Mouse (Mus musculus) stomach, embryonic 14.5 days (tissue): ENCODE results near the gene Gm10722. TPM values are rescaled to one million over a fixed set of nuclear protein-coding genes. Genes with fewer than 3 reads are reported as not detected.
"Not testable (repeated sequence)": the region's sequence is repeated elsewhere in the genome, so short reads cannot be mapped to it uniquely, and the experiment has no call there.

ENCODE experiments used
- ATAC-seq: fragments of 200-750 bp; cut with Nextera tagmentation; 2 replicates; pipeline ENCODE4 v1.8.0; 2017; ENCODE audit warnings: low read depth, moderate TSS enrichment; ENCODE audit not compliant: insufficient number of reproducible peaks, insufficient read depth, low FRiP score
- H3K27ac ChIP-seq: fragments of 300-500 bp; sonication (generic); 2 replicates; pipeline ENCODE4 v1.5.1; 2014; ENCODE audit warnings: mild to moderate bottlenecking, low read length, moderate library complexity, mixed read lengths
- H3K27me3 ChIP-seq: fragments of 300-500 bp; sonication (generic); 2 replicates; pipeline ENCODE4 v1.6.1; 2014; ENCODE audit warnings: low read length, control low read depth, mixed read lengths; ENCODE audit not compliant: control insufficient read depth, insufficient read depth
- H3K36me3 ChIP-seq: fragments of 300-500 bp; sonication (generic); 2 replicates; pipeline ENCODE4 v1.6.1; 2014; ENCODE audit warnings: mild to moderate bottlenecking, control low read depth, low read length, moderate library complexity, mixed read lengths; ENCODE audit not compliant: control insufficient read depth, insufficient read depth
- H3K4me1 ChIP-seq: fragments of 300-500 bp; sonication (generic); 2 replicates; pipeline ENCODE4 v1.6.1; 2014; ENCODE audit warnings: low read length, control low read depth, mixed read lengths; ENCODE audit not compliant: control insufficient read depth, insufficient read depth
- H3K4me2 ChIP-seq: fragments of 300-500 bp; sonication (generic); replicated peaks from 2 replicates; pipeline ENCODE4 v1.6.1; 2014; ENCODE audit warnings: low read depth, low read length, control low read depth
- H3K4me3 ChIP-seq: fragments of 300-500 bp; sonication (generic); 2 replicates; pipeline ENCODE4 v1.5.1; 2014; ENCODE audit warnings: low read depth, low read length, control low read depth
- H3K9ac ChIP-seq: fragments of 300-500 bp; sonication (generic); replicated peaks from 2 replicates; pipeline ENCODE4 v1.6.1; 2014; ENCODE audit warnings: low read depth, mild to moderate bottlenecking, control low read depth, low read length, moderate library complexity, mixed read lengths
- H3K9me3 ChIP-seq: fragments of 300-500 bp; sonication (generic); 2 replicates; pipeline ENCODE4 v1.6.1; 2016; ENCODE audit warnings: low read depth, low read length, control low read depth; ENCODE audit not compliant: control insufficient read depth
- WGBS: fragments of 180-500 bp; shearing (Covaris S2); extraction: QIAGEN DNeasy Blood & Tissue Kit; methylation state at CpG from one replicate; pipeline ENCODE4 v1.1.7; 2014; 5-methylcytosine and 5-hydroxymethylcytosine counted together
- polyA plus RNA-seq: library from polyadenylated mRNA; unstranded; fragments of >200 nt; fragmentation: Nextera tagmentation; extraction: Ambion mirVana; gene quantifications from 2 replicates; pipeline ENCODE4 v1.2.1, GENCODE M21; 2014

Gene Gm10722
- polyA plus RNA-seq, 1 experiment from 2014 or later = not detected

GRCm38 (mm10) chr9:3023312-3023984, 22.7 kb downstream of the Gm10722 start, which contains the start of gene Gm10718:
Gene Gm10718 (plus strand): TSS chr9:3023547.
- not testable (repeated sequence) for H3K9me3 ChIP-seq, H3K4me2 ChIP-seq, H3K27me3 ChIP-seq, H3K4me3 ChIP-seq, H3K36me3 ChIP-seq, H3K27ac ChIP-seq, H3K4me1 ChIP-seq, H3K9ac ChIP-seq, ATAC-seq
- 71% methylated on average over 9 of the region's 13 CpGs for WGBS

- not testable (repeated sequence) for H3K27ac ChIP-seq, H3K36me3 ChIP-seq, H3K4me3 ChIP-seq, ATAC-seq, H3K27me3 ChIP-seq, H3K4me1 ChIP-seq, H3K4me2 ChIP-seq, H3K9me3 ChIP-seq, H3K9ac ChIP-seq
- 67% methylated on average over 15 of the region's 16 CpGs for WGBS
Observed at GRCm38 (mm10) chr9:3023985-3024648, 23.4 kb downstream of the Gm10722 start.

DNA sequence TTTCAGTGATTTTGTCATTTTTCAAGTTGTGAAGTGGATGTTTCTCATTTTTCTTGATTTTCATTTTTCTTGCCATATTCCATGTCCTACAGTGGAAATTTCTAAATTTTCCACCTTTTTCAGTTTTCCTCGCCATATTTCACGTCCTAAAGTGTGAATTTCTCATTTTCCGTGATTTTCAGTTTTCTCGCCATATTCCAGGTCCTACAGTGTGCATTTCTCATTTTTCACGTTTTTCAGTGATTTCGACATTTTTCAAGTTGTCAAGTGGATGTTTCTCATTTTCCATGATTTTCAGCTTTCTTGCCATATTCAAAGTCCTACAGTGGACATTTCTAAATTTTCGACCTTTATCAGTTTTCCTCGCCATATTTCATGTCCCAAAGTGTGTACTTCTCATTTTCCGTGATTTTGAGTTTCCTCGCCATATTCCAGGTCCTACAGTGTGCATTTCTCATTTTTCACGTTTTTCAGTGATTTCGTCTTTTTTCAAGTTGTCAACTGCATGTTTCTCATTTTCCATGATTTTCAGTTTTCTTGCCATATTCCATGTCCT, 24.3 kb downstream of the Gm10722 start, which contains the start of gene Gm10717:
TSS of gene Gm10717 (plus strand) at position 506 of the 556 bp plus-strand sequence.
- H3K4me2 ChIP-seq, H3K36me3 ChIP-seq, H3K9ac ChIP-seq, H3K27me3 ChIP-seq, H3K9me3 ChIP-seq, H3K4me1 ChIP-seq, ATAC-seq, H3K27ac ChIP-seq, H3K4me3 ChIP-seq: not testable (repeated sequence)
- WGBS = 73% methylated on average over 12 of the region's 12 CpGs

DNA sequence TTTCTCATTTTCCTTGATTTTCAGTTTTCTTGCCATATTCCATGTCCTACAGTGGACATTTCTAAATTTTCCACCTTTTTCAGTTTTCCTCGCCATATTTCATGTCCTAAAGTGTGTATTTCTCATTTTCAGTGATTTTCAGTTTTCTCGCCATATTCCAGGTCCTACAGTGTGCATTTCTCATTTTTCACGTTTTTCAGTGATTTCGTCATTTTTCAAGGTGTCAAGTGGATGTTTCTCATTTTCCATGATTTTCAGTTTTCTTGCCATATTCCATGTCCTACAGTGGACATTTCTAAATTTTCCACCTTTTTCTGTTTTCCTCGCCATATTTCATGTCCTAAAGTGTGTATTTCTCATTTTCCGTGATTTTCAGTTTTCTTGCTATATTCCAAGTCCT, 24.9 kb downstream of the Gm10722 start:
- ATAC-seq = not testable (repeated sequence)

DNA sequence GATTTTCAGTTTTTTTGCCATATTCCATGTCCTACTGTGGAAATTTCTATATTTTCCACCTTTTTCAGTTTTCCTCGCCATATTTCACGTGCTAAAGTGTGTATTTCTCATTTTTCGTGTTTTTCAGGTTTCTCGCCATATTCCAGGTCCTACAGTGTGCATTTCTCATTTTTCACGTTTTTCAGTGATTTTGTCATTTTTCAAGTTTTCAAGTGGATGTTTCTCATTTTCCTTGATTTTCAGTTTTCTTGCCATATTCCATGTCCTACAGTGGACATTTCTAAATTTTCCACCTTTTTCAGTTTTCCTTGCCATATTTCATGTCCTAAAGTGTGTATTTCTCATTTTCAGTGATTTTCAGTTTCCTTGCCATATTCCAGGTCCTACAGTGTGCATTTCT, 25.4 kb downstream of the Gm10722 start:
- not testable (repeated sequence) for H3K4me2 ChIP-seq, H3K4me3 ChIP-seq, H3K27ac ChIP-seq, H3K4me1 ChIP-seq, H3K9ac ChIP-seq, H3K9me3 ChIP-seq, H3K27me3 ChIP-seq, ATAC-seq, H3K36me3 ChIP-seq
- WGBS = 70% methylated on average over 5 of the region's 5 CpGs

More for the DNA sequence above, 24.9 kb downstream of the Gm10722 start:
- 63% methylated on average over 4 of the region's 6 CpGs for WGBS
- not testable (repeated sequence) for H3K27ac ChIP-seq, H3K4me1 ChIP-seq, H3K27me3 ChIP-seq, H3K36me3 ChIP-seq, H3K9ac ChIP-seq, H3K4me2 ChIP-seq, H3K4me3 ChIP-seq, H3K9me3 ChIP-seq

- not testable (repeated sequence) for ATAC-seq, H3K9me3 ChIP-seq, H3K4me1 ChIP-seq, H3K4me3 ChIP-seq, H3K27ac ChIP-seq, H3K36me3 ChIP-seq, H3K4me2 ChIP-seq, H3K27me3 ChIP-seq, H3K9ac ChIP-seq
- WGBS = 61% methylated on average over 9 of the region's 9 CpGs
Observed at GRCm38 (mm10) chr9:3026741-3027140, 26.0 kb downstream of the Gm10722 start.

GRCm38 (mm10) chr9:3027200-3027599, 26.5 kb downstream of the Gm10722 start:
- 0 out of 2 replicates have a peak, but pooled peaks have one; percentile 14 for ATAC-seq
- not testable (repeated sequence) for H3K9me3 ChIP-seq, H3K4me1 ChIP-seq, H3K4me2 ChIP-seq, H3K36me3 ChIP-seq, H3K27me3 ChIP-seq, H3K4me3 ChIP-seq, H3K27ac ChIP-seq, H3K9ac ChIP-seq
- 72% methylated on average over 9 of the region's 9 CpGs for WGBS

- not testable (repeated sequence) for H3K36me3 ChIP-seq, H3K27ac ChIP-seq, H3K9me3 ChIP-seq, H3K4me1 ChIP-seq, H3K27me3 ChIP-seq, ATAC-seq, H3K4me3 ChIP-seq, H3K4me2 ChIP-seq, H3K9ac ChIP-seq
- WGBS = 63% methylated on average over 11 of the region's 16 CpGs
Observed at GRCm38 (mm10) chr9:3029276-3030000, 28.7 kb downstream of the Gm10722 start.
